Mouse (Mus musculus) embryo, embryonic 10 days (tissue): ENCODE results near the gene Rbm41.

Experiments used
- DNase-seq: peaks from one replicate; pipeline ENCODE4 v3.0.0-alpha.2; 2015; ENCODE audit warnings: low spot score

Rbm41 gene

DNA sequence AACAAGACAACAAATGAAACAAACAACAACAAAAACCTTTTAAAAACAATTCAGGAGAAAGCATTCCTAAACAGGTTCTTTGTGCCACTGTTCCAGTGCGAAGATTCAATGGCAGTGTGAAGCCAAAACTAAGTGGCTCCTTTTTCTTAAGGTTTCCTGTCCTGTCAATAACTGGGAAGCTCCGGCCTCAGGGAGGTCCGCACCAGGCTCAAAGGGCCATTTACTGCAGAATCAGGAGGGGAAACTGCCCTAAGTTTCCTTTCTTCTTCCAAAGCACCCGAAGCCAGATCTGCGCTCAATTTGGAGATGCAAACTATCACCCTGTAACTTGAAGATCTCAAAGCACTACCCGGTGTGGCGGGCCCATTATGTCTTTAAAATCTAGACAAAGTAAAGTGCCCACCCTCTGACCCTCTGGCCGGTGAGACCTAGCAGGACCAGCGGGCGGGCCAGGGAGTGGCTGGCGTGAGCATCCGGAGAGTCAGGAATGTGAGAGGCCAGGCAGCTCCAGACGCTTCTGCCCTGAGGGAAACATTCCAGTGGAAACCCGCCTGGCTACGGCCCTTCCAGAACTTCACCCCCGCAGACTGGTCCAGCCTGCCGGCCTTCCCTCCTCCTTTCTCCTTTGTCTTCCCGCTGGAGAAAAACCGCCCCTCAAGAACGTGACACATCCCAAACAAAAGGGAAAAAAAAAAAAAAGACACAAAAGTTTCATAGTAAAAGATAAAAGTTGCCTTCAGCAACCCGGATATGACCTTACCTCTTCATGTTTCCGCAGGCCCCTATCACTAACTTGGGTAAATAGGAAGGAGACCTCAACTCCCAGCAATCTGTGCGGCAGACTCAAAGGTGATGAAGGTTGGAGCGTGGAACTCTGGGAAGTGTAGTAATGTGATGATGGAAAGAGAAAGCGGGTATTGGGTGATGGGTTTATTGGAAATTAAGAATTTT is at the start of gene Rbm41:
Gene Rbm41 (minus strand): TSS at position 856 of the 951 bp plus-strand sequence.
- peak; percentile 82 for DNase-seq

DNA sequence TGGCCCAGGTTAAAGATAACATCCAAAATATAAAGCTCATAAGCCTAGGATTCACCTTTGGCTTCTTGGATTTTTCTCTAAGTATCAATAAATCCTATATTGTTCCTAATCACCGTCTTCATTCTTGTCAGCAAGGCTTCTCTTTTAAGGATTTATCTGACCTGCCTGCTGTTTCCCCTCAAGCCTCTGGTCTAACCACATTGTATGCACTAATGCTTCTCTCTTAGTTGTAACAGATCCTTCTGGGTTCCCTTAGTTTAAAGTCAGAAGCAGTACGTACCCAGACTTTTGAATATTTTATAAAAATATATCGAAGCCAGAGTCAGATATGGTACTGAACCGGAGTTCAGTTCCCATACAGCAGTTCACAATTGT is 283 bp upstream of the Rbm41 start:
- no peak for DNase-seq

DNA sequence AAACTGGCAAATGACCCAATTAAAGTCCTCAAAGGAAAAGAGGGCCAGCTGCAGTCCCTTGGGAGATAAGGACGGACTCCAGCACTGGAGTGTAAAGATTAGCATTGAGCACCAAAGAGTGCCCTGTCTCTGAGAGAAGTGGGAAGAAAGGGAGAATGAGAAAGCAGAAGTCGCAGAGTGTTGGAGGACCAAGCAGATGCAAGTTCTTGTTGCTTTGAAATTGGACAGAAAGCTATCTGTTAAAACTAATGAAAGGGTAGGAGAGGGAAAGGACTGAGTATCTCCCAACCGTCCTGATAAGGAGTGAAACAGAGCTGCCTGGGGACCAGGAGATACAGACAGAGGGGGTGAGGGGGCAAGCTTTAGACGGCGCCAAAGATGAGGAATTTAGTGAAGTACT is 16.3 kb downstream of the Rbm41 start:
- DNase-seq: no peak

DNA sequence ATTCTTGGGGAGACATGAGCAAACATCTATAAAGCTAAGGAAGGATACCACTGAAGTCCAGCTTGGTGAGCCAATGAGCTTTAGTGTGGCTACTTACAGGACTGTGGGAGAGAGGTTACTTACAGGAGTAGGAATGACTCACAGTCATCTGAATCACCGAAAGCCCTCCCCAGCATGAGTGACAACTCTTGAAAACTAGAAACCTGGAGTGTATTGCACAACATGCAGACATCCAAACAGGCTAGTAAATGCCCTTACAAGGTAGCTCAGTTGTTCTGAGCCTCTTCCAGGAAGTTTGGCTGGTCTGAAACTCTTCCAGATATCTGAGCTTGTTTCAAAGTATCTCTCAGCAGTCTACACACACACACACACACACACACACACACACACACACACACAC is 64.9 kb downstream of the Rbm41 start:
- DNase-seq: no peak

DNA sequence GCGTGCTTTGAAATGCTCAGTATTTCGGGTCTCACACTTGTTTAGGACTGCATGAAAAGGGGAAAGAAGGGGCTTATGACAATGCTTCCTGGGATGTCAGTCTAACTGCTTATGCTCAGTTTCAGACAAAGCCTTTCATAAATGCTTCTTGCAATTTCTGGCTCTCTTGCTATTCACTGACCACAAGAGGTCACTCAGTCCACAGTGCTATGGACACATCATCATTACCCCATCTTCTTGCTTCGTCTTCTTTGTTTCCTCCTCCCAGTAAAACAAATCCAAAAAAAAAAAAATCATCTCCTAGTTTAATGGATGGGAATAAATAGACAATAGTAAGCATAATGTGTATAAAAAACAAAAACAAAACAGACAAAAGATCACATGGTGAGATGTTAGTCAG is 65.9 kb downstream of the Rbm41 start:
- peak; percentile 4 for DNase-seq

DNA sequence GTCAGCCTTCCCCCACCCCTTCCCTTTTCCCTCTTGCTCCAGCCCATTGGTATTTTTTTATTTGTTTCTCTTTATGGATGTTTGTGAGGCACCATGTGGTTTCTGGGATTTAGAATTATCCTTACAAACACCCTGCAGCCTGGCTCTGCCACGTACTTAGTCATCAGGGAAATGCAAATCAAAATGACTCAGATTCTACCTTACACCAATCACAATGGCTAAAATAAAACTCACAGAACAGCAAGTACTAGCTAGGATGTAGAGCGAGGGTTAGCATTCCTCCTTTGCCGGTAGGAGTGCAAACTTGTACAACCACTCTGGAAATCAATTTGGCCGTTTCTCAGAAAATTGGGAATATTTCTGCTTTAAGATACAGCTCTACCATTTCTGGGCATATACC is 77.8 kb downstream of the Rbm41 start:
- DNase-seq: no peak

DNA sequence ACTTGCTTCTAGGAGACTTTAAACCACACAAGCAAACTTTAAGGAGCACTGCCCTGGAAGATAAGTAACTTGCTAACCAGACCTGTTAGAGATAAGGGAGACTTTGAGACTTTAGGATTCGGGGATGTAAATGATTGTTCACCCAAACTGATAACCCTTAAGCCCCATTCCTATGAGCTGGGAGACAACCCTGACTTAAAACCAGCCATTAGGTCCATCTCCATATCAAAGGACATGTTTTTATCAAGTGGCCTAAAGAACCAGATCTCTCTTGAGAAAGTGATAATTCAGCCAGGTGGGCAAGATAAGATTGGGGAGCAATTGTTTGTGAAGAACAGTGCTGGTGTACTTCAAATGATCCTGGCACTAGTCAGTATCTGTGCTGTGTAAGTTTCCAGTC is 107.0 kb downstream of the Rbm41 start:
- DNase-seq: no peak

DNA sequence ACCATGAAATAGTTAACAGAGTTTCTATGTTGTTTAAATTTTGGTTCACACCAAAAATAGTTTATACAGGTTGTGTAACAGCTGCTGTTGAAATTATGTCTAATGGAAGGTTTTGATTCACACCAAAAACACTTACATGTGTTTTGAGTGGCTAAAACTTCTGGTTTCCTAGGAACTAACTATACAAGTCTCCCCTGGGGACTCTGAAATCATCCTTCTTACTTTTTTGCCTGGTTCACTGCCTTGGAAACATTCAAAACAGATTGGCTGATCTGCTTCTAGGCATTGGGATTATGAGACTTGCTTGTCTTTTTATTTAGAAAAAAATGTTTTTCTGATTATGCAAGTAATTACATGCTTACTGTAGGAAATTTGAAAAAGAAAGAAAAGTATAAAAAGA is 115.2 kb downstream of the Rbm41 start:
- no peak for DNase-seq

DNA sequence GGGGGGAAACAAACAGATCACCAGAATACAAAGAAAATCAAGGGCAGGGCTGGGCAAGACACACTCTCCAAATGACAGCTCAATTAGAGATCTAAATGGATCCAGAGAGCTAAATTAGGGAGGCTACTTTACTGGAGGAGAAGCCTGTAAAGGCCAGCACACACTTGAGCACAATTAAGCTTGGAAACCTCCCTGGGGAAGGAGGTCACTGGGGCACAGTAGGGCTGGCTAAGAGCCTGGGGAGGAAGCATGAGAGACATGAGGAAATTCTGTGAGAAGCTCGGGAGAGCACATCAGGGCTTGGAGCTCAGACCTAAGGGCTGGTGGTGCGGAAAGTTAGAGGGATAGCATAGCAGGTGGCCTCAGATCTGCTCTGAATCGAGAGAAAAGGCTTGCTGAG is 120.5 kb downstream of the Rbm41 start:
- DNase-seq: peak; percentile 5

DNA sequence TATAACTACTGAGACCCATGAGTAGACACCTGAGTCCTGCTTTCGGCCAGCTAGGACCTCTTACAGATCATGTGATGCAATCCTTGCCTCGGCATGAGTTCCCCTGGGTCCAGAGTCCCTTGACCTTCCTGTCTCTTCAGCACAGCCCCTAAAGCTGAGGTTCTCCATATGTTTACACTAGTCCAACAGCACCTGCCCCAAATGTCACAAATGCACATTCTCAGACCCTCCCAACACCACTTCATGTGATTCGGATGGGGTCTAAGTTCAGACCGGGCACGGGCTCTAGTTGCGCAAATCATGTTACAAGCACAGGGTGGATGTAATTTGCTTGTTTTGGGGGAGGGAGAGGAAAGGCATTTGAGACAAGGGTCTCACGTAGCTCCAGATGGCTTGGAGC is 121.3 kb downstream of the Rbm41 start:
- no peak for DNase-seq

DNA sequence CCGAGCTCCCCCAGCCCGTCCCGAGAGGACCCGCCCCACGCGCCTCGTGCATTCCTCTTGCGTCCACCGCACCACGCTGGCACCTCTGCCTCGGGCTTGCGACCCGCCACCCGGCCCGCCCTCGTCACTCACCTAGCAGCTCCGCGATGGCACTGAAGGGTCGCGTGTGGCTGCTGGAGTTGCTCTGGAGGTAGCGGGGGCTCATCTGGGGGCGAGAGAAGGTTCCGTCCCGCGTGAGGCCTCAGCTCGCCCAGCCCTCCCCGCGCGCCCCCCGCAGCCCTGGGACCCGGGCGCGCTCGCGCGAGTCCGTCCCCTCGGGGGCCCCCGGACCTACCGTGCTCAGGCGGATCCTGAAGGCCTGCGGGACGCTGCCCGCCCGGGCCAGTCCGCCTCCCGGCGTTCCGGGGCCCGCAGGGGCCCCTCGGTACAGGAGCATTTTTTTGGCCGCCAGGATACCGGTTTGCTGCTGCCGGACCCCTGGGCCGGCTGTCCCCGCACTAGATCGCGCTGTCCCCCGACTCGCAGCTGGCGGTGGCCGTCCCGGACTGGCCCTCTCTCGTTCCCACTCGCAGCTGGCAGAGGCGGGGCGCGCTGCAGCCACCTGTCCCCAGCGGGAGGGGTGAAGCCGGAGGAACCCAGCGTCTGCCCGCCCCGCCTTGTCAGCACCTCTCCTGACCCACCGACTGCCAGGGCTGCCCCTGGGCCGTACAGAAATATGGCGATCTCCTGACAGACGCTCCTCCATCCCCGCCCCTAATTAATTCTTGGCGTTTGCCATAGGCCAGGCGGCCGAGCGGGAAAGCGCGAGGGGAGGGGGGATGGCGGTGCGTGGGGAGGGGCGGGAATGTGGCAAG is 127.2 kb downstream of the Rbm41 start, which contains the start of gene Morc4:
Gene Morc4 (minus strand): TSS at position 740 of the 854 bp plus-strand sequence.
- DNase-seq: peak; percentile 69

DNA sequence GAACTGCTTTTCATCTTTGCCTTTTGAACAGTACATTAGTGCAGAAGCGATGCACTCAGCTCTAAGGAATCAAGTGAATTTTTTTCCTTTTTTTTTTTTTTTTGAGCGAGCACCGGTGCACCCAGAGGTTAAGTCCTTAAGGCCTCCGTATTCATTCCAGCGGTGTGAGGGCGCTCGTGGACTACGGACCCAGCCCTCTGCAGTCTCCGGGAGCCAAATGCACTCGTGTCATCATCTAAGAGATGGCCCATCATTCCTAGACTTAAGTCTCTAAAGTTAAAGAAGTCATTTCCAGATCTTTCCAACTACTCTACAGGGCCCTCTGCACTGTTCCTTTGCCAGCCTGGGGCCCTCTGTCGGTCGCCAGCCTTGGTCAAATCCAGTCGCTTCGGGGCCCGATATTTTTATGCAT is 128.1 kb downstream of the Rbm41 start:
- DNase-seq: peak; percentile 65

DNA sequence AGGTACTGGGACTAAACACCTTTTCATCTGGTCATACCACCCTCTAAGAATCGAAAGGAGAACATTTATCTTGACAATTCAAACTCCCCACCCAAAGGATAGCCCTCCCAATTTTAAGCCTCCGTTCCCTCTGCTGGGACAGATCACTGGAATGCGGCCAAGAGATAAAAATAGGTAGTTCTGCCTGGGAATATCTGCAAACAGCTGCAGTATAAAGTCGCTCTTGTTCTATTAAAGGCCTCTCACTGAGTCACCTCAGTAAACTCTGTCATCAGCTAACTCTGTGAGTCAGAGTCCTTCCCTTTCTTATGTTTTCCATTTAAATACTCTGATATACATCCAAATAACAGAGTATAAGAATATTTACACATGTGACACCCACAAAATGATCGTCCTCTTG is 139.0 kb downstream of the Rbm41 start:
- DNase-seq: no peak

DNA sequence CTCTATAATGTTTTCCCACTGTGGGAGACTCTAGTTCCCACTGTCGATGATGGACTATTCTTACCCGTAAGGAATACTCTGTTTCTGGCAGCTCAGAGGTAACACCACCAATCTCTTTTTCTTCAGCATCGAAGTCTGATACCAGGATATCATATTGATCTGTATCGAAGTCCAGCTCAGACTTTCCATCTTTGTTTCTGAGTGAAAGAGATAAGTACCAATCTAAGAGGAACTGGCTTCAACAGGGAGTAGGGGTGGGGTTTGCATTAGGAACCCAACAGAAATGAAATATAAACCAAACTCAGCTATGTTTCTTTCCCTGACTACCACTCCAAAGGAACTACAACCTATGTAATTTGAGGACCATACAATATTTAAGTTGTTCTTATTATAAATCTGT is 143.6 kb downstream of the Rbm41 start:
- no peak for DNase-seq

DNA sequence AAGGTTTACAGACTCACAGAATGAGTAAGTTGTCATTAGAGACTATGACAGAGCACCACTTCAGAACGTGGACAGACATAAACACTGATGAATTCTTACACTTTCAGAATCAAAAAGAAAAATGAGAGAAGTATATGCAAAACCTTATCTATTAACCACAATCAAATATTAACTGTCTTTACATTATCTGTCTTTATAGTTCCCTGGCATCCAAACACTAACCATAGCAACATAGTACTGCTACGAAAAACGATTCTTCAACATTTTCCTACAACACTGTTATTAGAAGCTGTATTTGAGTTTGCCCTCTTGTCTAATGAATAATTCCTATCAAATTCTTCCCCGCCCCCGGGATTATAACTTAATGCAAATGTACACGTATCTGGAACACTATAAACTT is 157.3 kb downstream of the Rbm41 start:
- no peak for DNase-seq
